Mouse (Mus musculus): Measurements from ENCODE around the gene Gorab.

DNA sequence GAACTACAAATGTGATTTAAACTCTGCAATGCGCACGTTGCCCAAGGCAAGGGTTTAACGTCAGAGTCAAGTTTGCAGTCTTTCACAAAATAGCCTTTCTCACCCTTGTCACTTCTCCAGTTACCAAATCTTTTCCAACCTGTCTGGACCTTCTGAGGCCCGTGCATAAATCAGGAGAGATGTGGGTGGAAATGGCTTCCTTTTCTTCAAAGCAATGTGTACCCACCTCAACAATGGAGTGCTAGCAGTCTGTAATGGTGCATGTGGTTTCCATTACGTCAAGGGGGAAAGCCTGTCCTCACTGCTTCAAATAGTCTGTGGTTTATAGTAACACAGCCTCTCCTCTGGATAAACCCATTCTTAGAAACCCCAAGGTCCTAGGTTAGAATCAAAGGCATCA is 29.0 kb downstream of the Gorab start:
- TF ChIP-seq CTCF (IDR thresholded peaks at IDR 0.05; ENCODE audit: low read depth, low read length) (no peak), POLR2A (IDR thresholded peaks at IDR 0.05; ENCODE audit: borderline replicate concordance, low read depth, low read length) (no peak)
